Mouse (Mus musculus): ENCODE measurements around the gene Synm.

DNA sequence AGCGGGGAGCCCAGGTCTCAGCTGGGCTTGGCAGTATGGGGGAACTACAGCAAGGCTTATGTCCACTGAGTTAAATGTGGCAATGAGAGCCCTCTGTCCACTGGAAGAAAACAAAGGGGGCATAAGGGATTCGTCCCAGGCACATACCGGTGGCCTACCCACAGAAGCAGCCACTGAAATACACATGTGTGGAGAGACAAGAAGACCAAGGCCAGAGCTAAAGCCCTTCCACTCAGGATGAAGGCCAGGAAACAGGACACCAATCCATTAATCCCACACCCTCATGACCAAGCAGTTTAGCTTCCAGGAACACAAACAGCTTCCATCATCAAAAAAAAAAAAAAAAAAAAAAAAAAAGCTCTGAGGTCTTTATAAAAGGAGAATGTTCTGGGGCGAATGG lies 19.2 kb downstream of the Synm start:
- TF ChIP-seq POLR2A (IDR thresholded peaks at IDR 0.05; ENCODE audit: extremely low read depth, insufficient read depth, low read length) (no peak), CTCF (IDR thresholded peaks at IDR 0.05; ENCODE audit: extremely low read depth, insufficient read depth, low read length) (no peak)
